Mouse (Mus musculus) lung, embryonic 16.5 days (tissue): ENCODE measurements around the gene Fchsd2. TPM values are rescaled to one million over a fixed set of nuclear protein-coding genes. Genes with fewer than 3 reads are reported as not detected.
"Not testable (repeated sequence)": the region's sequence is repeated elsewhere in the genome, so short reads cannot be mapped to it uniquely, and the experiment has no call there.

Experiments
- ATAC-seq: fragments of 200-750 bp; cut with Nextera tagmentation; 2 replicates; pipeline ENCODE4 v1.8.0; 2017; ENCODE audit warnings: low read depth, mild to moderate bottlenecking, moderate library complexity
- H3K27ac ChIP-seq: fragments of 300-500 bp; sonication (generic); 2 replicates; pipeline ENCODE4 v1.5.1; 2014; ENCODE audit warnings: mild to moderate bottlenecking, control low read depth, low read length
- H3K27me3 ChIP-seq: fragments of 300-500 bp; sonication (generic); 2 replicates; pipeline ENCODE4 v1.6.1; 2014; ENCODE audit warnings: low read depth, low read length, mixed read lengths; ENCODE audit not compliant: control insufficient read depth, insufficient read depth
- H3K36me3 ChIP-seq: fragments of 300-500 bp; sonication (generic); 2 replicates; pipeline ENCODE4 v1.6.1; 2014; ENCODE audit warnings: low read length; ENCODE audit not compliant: control insufficient read depth, insufficient read depth
- H3K4me1 ChIP-seq: fragments of 300-500 bp; sonication (generic); replicated peaks from 2 replicates; pipeline ENCODE4 v1.6.1; 2014; ENCODE audit warnings: low read length, mixed read lengths; ENCODE audit not compliant: control insufficient read depth, insufficient read depth
- H3K4me2 ChIP-seq: fragments of 300-500 bp; sonication (generic); 2 replicates; pipeline ENCODE4 v1.6.1; 2014; ENCODE audit warnings: low read depth, low read length, control low read depth
- H3K4me3 ChIP-seq: fragments of 300-500 bp; sonication (generic); 2 replicates; pipeline ENCODE4 v1.5.1; 2014; ENCODE audit warnings: mild to moderate bottlenecking, low read length, control low read depth
- H3K9ac ChIP-seq: fragments of 300-500 bp; sonication (generic); 2 replicates; pipeline ENCODE4 v1.6.1; 2014; ENCODE audit warnings: low read length, control low read depth
- H3K9me3 ChIP-seq: fragments of 300-500 bp; sonication (generic); 2 replicates; pipeline ENCODE4 v1.6.1; 2016; ENCODE audit warnings: low read length; ENCODE audit not compliant: control insufficient read depth
- WGBS: fragments of 180-500 bp; shearing (Covaris S2); extraction: QIAGEN DNeasy Blood & Tissue Kit; methylation state at CpG from one replicate; pipeline ENCODE4 v1.1.7; 2014; 5-methylcytosine and 5-hydroxymethylcytosine counted together
- polyA plus RNA-seq: library from polyadenylated mRNA; unstranded; fragments of >200 nt; fragmentation: Nextera tagmentation; extraction: Ambion mirVana; gene quantifications from 2 replicates; pipeline ENCODE4 v1.2.1, GENCODE M21; 2015

Fchsd2 gene
- polyA plus RNA-seq, 1 experiment from 2014 or later, result 22.3 TPM

DNA sequence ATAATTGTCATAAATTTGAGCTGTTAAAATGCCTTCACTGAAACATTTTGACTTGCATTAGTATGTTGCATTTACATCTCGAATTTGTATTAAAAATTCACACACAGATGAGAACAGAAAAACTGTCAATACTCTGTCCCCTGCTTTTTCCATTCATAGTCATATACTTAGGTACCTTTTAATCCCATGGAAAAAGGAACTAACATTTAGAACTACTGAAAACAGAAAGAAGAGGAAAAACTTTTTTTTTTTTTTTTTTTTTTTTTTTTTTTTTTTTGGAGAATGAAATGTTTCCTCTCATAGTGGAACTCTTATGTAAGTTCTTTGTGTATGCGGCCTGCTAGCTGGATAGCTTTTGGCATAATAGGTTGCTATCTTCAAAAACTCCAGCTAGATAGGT is 51.6 kb downstream of the Fchsd2 start:
- no peak for ATAC-seq
- Histone ChIP-seq H3K36me3 (peaks cover 7% of the 10 kb centered on the region; the same call in 1 of the 2 replicates), H3K27me3 (no peaks in the 10 kb centered on the region), H3K4me2 (no peak overlapping the region), H3K9me3 (no peaks in the 10 kb centered on the region), H3K27ac (no peak overlapping the region), H3K4me1 (peaks cover 7% of the 10 kb centered on the region; the same call in 1 of the 2 replicates), H3K9ac (no peak overlapping the region), H3K4me3 (no peak overlapping the region)
- WGBS, result 79% methylated on average over 2 of the region's 2 CpGs

DNA sequence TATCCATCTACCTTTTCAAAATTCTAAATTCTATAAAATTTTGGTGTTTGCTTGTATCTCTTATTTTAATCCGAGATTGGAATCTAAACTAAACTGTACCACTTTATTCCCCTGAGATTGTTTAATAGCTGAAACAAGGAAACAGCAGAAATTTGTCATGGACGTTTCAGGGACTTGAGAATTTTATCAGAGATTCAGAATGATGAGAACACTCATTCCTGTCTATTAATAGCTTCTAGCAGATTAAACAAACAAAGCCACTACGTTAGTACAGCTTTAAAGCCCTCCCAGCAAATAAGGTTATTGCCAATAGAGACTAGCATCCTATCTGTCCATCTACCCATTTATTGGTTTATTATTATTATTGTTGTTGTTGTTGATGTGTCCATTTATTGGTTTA is 56.4 kb downstream of the Fchsd2 start:
- no peak overlapping the region for H3K4me3 ChIP-seq
- no peaks in the 10 kb centered on the region for H3K4me1 ChIP-seq
- H3K9me3 ChIP-seq, result no peaks in the 10 kb centered on the region
- ATAC-seq, result no peak
- H3K27ac ChIP-seq, result no peak overlapping the region
- H3K36me3 ChIP-seq, result 0 out of 2 replicates have a peak, but pooled peaks cover 3% of the 10 kb centered on the region
- no peak overlapping the region for H3K9ac ChIP-seq
- no peaks in the 10 kb centered on the region for H3K27me3 ChIP-seq
- H3K4me2 ChIP-seq, result no peak overlapping the region
- WGBS, result 30% methylated on average over 3 of the region's 3 CpGs

DNA sequence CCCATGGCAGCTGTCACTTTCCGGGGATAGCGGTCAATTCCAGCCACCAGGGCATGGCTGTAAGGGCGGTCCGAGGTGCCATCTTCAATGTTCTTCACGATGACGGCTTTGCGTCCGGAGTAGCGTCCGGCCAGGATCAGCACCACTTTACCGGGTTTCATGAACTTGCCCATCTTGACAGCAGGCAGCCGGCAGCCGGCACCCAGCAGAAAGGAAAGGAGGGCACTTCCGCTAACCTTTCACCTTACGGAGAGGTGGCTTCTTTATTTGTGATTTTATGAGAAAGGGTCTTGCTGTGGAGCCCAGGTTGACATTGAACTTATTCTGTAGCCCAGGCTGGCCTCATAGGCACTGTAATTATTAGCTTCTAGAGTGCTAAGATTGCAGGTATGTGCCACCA is 62.2 kb downstream of the Fchsd2 start:
- H3K4me3 ChIP-seq, H3K9me3 ChIP-seq, H3K36me3 ChIP-seq, H3K9ac ChIP-seq, ATAC-seq, H3K27me3 ChIP-seq, H3K27ac ChIP-seq, H3K4me1 ChIP-seq, H3K4me2 ChIP-seq: not testable (repeated sequence)
- 93% methylated on average over 15 of the region's 15 CpGs for WGBS

DNA sequence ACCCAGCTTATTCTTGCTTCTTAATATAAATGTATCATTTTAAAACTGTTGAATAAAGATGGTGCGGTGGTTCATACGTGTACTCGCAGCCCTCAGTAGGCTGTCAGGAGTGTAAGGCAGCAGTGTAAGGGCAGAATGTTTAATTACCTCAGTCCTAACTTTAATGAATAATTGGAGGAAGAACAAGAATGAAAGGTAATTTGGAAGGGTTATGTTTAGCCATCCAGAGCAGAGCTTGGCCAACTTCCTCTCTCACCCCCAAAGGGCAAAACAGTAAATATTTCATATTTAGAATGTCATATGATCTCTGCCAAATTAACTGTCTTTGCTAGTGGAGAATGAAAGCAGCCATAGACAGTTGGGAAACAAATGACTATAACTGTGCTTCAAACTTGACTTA is 62.6 kb downstream of the Fchsd2 start:
- no peaks in the 10 kb centered on the region for H3K9me3 ChIP-seq
- H3K9ac ChIP-seq, result no peak overlapping the region
- H3K27me3 ChIP-seq, result no peaks in the 10 kb centered on the region
- H3K27ac ChIP-seq, result no peak overlapping the region
- no peaks in the 10 kb centered on the region for H3K36me3 ChIP-seq
- peak; percentile 49; the same call in 1 of the 2 replicates for ATAC-seq
- no peak overlapping the region for H3K4me3 ChIP-seq
- 78% methylated on average over 3 of the region's 3 CpGs for WGBS
- H3K4me1 ChIP-seq, result no peaks in the 10 kb centered on the region
- no peak overlapping the region for H3K4me2 ChIP-seq

DNA sequence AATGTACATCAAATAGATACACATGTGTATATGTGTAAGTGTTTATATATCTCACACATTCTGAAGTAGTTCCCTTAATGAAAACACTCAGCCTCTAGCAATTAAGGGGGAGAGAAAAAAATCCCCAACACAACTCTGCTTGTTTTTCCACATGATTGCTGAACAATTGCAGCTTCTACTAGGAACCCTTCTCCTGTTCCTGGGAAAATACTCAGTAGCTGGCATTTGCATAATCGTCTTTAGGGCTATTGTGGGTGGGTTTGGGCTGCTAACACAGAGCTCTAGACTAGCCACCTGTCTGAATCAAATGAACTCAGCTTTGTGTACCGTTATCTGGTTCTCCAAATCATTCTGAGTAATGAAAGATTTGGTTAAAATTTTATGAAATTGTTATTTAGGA is 67.6 kb downstream of the Fchsd2 start:
- ATAC-seq, result no peak
- WGBS, result 79% methylated on average over 2 of the region's 2 CpGs
- H3K4me1 ChIP-seq, result no peaks in the 10 kb centered on the region

DNA sequence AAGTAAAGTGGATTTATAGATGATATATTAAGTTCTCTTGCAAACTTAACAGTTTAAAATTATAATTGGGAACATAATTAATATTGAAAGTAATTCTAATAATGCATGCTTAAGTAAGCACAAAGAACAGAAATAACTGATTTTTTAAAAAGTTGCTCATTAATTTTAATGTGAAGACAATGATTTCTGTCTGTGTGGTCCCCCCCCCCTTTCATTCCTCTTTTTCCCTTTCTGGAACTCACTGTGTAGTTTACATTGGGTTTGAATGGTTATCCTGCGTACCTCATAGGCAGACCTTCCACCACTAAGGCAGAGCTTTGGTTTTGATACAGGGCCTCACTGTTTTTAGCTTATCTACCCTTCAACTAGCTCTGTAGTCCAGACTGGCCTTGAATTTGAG is 70.1 kb downstream of the Fchsd2 start:
- Histone ChIP-seq H3K9me3 (no peaks in the 10 kb centered on the region), H3K4me3 (no peak overlapping the region), H3K9ac (no peak overlapping the region), H3K4me2 (no peak overlapping the region), H3K27ac (no peak overlapping the region), H3K36me3 (no peaks in the 10 kb centered on the region), H3K27me3 (no peaks in the 10 kb centered on the region), H3K4me1 (no peaks in the 10 kb centered on the region)
- 85% methylated on average over 1 of the region's 1 CpGs for WGBS
- no peak for ATAC-seq

More for the DNA sequence above, 67.6 kb downstream of the Fchsd2 start:
- Histone ChIP-seq H3K36me3 (no peaks in the 10 kb centered on the region), H3K4me3 (no peak overlapping the region), H3K4me2 (no peak overlapping the region), H3K27ac (no peak overlapping the region), H3K9me3 (no peaks in the 10 kb centered on the region), H3K9ac (no peak overlapping the region), H3K27me3 (no peaks in the 10 kb centered on the region)

DNA sequence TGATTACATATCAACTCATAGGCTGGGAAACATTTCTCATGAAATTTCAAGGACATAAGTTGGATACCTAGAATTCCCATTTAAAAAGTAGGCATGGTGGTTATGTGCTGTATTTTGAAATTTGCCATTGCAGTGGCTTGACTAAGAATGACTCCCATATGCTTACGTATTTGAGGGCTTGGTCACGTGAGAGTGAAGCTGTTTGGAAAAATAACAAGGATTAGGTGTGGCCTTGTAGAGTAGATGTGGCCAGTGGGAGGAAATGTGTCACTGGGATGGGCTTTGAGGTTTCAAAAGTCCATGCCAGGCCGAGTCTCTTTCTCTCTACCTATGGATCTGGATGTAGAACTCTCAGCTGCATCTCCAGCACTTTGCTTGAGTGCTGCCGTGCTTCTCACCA is 71.2 kb downstream of the Fchsd2 start:
- no peak overlapping the region for H3K4me3 ChIP-seq
- no peak overlapping the region for H3K9ac ChIP-seq
- H3K4me2 ChIP-seq, result no peak overlapping the region
- WGBS, result 71% methylated on average over 4 of the region's 4 CpGs
- no peaks in the 10 kb centered on the region for H3K4me1 ChIP-seq
- H3K27me3 ChIP-seq, result no peaks in the 10 kb centered on the region
- ATAC-seq, result no peak
- H3K36me3 ChIP-seq, result no peaks in the 10 kb centered on the region
- H3K9me3 ChIP-seq, result no peaks in the 10 kb centered on the region
- no peak overlapping the region for H3K27ac ChIP-seq

DNA sequence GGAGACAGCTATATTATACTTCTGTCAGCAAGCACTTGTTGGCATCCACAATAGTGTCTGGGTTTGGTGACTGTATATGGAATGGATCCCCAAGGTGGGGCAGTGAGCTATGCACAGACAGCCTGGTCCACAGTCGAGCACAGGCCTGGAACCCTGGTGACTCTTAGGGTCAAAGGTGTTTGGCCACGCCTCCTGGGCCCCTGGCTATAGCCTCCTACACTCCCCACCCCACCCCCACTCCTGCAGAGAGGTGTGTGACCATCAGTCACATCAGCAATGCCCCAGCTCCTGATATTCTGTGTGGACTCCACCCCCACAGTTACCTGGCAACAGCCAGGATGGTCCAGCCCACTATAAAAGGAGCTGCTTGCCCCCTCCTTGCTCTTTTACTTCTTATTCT is 73.9 kb downstream of the Fchsd2 start:
- Histone ChIP-seq H3K27me3 (no peaks in the 10 kb centered on the region), H3K27ac (no peak overlapping the region), H3K9ac (no peak overlapping the region), H3K36me3 (no peaks in the 10 kb centered on the region), H3K4me2 (no peak overlapping the region), H3K4me1 (0 out of 2 replicates have a peak, but pooled peaks cover 2% of the 10 kb centered on the region), H3K9me3 (no peaks in the 10 kb centered on the region), H3K4me3 (no peak overlapping the region)
- 40% methylated on average over 2 of the region's 2 CpGs for WGBS
- no peak for ATAC-seq

DNA sequence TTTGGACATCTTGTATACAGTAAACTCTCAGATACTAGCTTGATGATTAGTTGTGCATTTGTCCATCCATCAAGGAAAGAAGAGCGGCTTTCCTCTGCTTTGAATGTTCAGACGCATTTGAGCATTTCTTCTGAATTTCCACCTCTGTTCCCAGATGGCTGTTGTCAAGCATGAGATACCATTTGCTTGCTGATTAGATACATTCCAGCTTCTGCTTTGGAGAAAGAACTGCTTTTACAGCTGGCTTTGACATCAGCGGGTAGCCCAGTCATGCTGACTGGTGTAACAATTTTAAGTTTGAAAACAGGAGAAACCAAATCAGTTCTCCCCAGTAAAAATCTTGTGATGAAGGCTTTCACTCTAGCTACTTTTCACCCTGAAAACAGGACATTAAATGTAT is 77.8 kb downstream of the Fchsd2 start:
- H3K36me3 ChIP-seq, result no peaks in the 10 kb centered on the region
- H3K27me3 ChIP-seq, result no peaks in the 10 kb centered on the region
- H3K9ac ChIP-seq, result no peak overlapping the region
- H3K27ac ChIP-seq, result 0 out of 2 replicates have a peak overlapping the region, but pooled peaks have one; percentile 6
- H3K4me2 ChIP-seq, result no peak overlapping the region
- ATAC-seq, result no peak
- 48% methylated on average over 3 of the region's 3 CpGs for WGBS
- H3K4me3 ChIP-seq, result no peak overlapping the region
- H3K9me3 ChIP-seq, result no peaks in the 10 kb centered on the region
- 0 out of 2 replicates have a peak, but pooled peaks cover 2% of the 10 kb centered on the region for H3K4me1 ChIP-seq

DNA sequence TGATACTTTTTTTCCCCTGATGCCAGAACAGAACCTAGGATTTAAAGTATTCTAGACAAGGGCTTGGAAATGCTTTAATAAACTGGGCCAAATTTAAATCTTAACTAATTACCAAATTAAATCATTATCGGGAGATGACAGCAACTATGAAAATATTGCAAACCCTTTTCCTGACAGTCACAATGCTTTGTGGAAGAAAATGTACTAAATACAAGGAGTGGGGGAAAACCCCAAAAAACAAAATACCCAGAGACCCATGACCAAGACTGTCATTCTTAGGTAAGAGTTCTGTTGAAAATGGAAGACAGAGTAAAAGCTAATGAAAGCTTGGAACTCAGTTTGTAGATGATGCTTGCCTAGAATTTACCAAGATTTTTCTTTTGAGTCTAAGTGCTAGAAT is 78.3 kb downstream of the Fchsd2 start:
- Histone ChIP-seq H3K9ac (no peak overlapping the region), H3K4me2 (no peak overlapping the region), H3K9me3 (no peaks in the 10 kb centered on the region), H3K27me3 (no peaks in the 10 kb centered on the region), H3K4me1 (0 out of 2 replicates have a peak, but pooled peaks cover 2% of the 10 kb centered on the region), H3K36me3 (no peaks in the 10 kb centered on the region), H3K27ac (no peak overlapping the region), H3K4me3 (no peak overlapping the region)
- WGBS, result 76% methylated on average over 1 of the region's 1 CpGs
- no peak for ATAC-seq
